Mouse (Mus musculus) embryonic facial prominence, embryonic 14.5 days (tissue): Measurements from ENCODE around the gene Hist3h2a. TPM values are rescaled to one million over a fixed set of nuclear protein-coding genes. Genes with fewer than 3 reads are reported as not detected.
A peak's percentile ranks its signal among the peaks of the same experiment; 100 is the strongest.

Source experiments
- ATAC-seq: fragments of 200-750 bp; cut with Nextera tagmentation; 2 replicates; pipeline ENCODE4 v1.8.0; 2017; ENCODE audit warnings: low read depth, moderate number of reproducible peaks, moderate TSS enrichment
- DNase-seq: peaks from one replicate; pipeline ENCODE4 v3.0.0-alpha.2; 2015; ENCODE audit warnings: low spot score
- H3K27ac ChIP-seq: fragments of 300-500 bp; sonication (generic); replicated peaks from 2 replicates; pipeline ENCODE4 v1.5.1; 2014; ENCODE audit warnings: low read depth, mild to moderate bottlenecking, low read length, moderate library complexity
- H3K27me3 ChIP-seq: fragments of 300-500 bp; sonication (generic); replicated peaks from 2 replicates; pipeline ENCODE4 v1.6.1; 2014; ENCODE audit warnings: low read length; ENCODE audit not compliant: control insufficient read depth, insufficient read depth
- H3K36me3 ChIP-seq: fragments of 300-500 bp; sonication (generic); 2 replicates; pipeline ENCODE4 v1.6.1; 2014; ENCODE audit warnings: low read length, mixed read lengths; ENCODE audit not compliant: control insufficient read depth, insufficient read depth
- H3K4me1 ChIP-seq: fragments of 300-500 bp; sonication (generic); 2 replicates; pipeline ENCODE4 v1.6.1; 2014; ENCODE audit warnings: antibody characterized with exemption, low read length; ENCODE audit not compliant: control insufficient read depth, insufficient read depth
- H3K4me2 ChIP-seq: fragments of 300-500 bp; sonication (generic); 2 replicates; pipeline ENCODE4 v1.6.1; 2014; ENCODE audit warnings: low read depth, mild to moderate bottlenecking, low read length, moderate library complexity, mixed read lengths
- H3K4me3 ChIP-seq: fragments of 300-500 bp; sonication (generic); 2 replicates; pipeline ENCODE4 v1.5.1; 2014; ENCODE audit warnings: low read depth, mild to moderate bottlenecking, low read length
- H3K9ac ChIP-seq: fragments of 300-500 bp; sonication (generic); 2 replicates; pipeline ENCODE4 v1.6.1; 2014; ENCODE audit warnings: low read depth, mild to moderate bottlenecking, low read length, moderate library complexity, mixed read lengths
- H3K9me3 ChIP-seq: fragments of 300-500 bp; sonication (generic); 2 replicates; pipeline ENCODE4 v1.6.1; 2016; ENCODE audit warnings: low read length; ENCODE audit not compliant: control insufficient read depth
- WGBS: fragments of 180-500 bp; shearing (Covaris S2); extraction: QIAGEN DNeasy Blood & Tissue Kit; methylation state at CpG from one replicate; pipeline ENCODE4 v1.1.7; 2014; 5-methylcytosine and 5-hydroxymethylcytosine counted together
- polyA plus RNA-seq: library from polyadenylated mRNA; unstranded; fragments of >200 nt; fragmentation: Nextera tagmentation; extraction: Ambion mirVana; gene quantifications from 2 replicates; pipeline ENCODE4 v1.2.1, GENCODE M21; 2014

Hist3h2a gene
- polyA plus RNA-seq, 1 experiment from 2014 or later = 27.6 TPM

GRCm38 (mm10) chr11:58959186-58959825, 4.8 kb downstream of the Hist3h2a start:
- Histone ChIP-seq H3K27ac (peak overlapping the region; percentile 25; the same call in 1 of the 2 replicates), H3K4me1 (peaks cover 25% of the 10 kb centered on the region), H3K4me3 (peak overlapping the region; percentile 50), H3K4me2 (peak overlapping the region; percentile 93), H3K27me3 (peaks cover 13% of the 10 kb centered on the region; the same call in 1 of the 2 replicates), H3K9ac (peak overlapping the region; percentile 56), H3K36me3 (0 out of 2 replicates have a peak, but pooled peaks cover 11% of the 10 kb centered on the region), H3K9me3 (peaks cover 5% of the 10 kb centered on the region; the same call in 1 of the 2 replicates)
- ATAC-seq (no peak), DNase-seq (no peak)
- WGBS = 30% methylated on average over 15 of the region's 15 CpGs

GRCm38 (mm10) chr11:58959921-58960465, 5.5 kb downstream of the Hist3h2a start:
- Histone ChIP-seq H3K36me3 (0 out of 2 replicates have a peak, but pooled peaks cover 11% of the 10 kb centered on the region), H3K4me1 (peaks cover 25% of the 10 kb centered on the region), H3K9ac (peak overlapping the region; percentile 56), H3K4me2 (peak overlapping the region; percentile 93), H3K27me3 (peaks cover 13% of the 10 kb centered on the region; the same call in 1 of the 2 replicates), H3K9me3 (peaks cover 5% of the 10 kb centered on the region; the same call in 1 of the 2 replicates), H3K27ac (peak overlapping the region; percentile 25; the same call in 1 of the 2 replicates), H3K4me3 (peak overlapping the region; percentile 50)
- WGBS = 5% methylated on average over 39 of the region's 40 CpGs
- DNase-seq (peak; percentile 91), ATAC-seq (peak; percentile 82)

- H3K27ac ChIP-seq = no peak overlapping the region
- H3K27me3 ChIP-seq = peaks cover 13% of the 10 kb centered on the region; the same call in 1 of the 2 replicates
- H3K36me3 ChIP-seq = 0 out of 2 replicates have a peak, but pooled peaks cover 11% of the 10 kb centered on the region
- 61% methylated on average over 44 of the region's 50 CpGs for WGBS
- peaks cover 20% of the 10 kb centered on the region for H3K4me1 ChIP-seq
- H3K4me3 ChIP-seq = no peak overlapping the region
- no peak overlapping the region for H3K9ac ChIP-seq
- no peak overlapping the region for H3K4me2 ChIP-seq
- ATAC-seq = no peak
- H3K9me3 ChIP-seq = peaks cover 5% of the 10 kb centered on the region; the same call in 1 of the 2 replicates
- no peak for DNase-seq
Observed at GRCm38 (mm10) chr11:58961364-58962177, 7.1 kb downstream of the Hist3h2a start.

- H3K9ac ChIP-seq = no peak overlapping the region
- no peak overlapping the region for H3K27ac ChIP-seq
- peaks cover 13% of the 10 kb centered on the region; the same call in 1 of the 2 replicates for H3K27me3 ChIP-seq
- H3K36me3 ChIP-seq = 0 out of 2 replicates have a peak, but pooled peaks cover 8% of the 10 kb centered on the region
- peaks cover 5% of the 10 kb centered on the region; the same call in 1 of the 2 replicates for H3K9me3 ChIP-seq
- 38% methylated on average over 17 of the region's 17 CpGs for WGBS
- H3K4me1 ChIP-seq = peaks cover 6% of the 10 kb centered on the region; the same call in 1 of the 2 replicates
- DNase-seq (no peak), ATAC-seq (no peak)
- H3K4me2 ChIP-seq = no peak overlapping the region
- no peak overlapping the region for H3K4me3 ChIP-seq
Observed at GRCm38 (mm10) chr11:58963543-58963942, 9.1 kb downstream of the Hist3h2a start.

GRCm38 (mm10) chr11:58964216-58964615, 9.7 kb downstream of the Hist3h2a start:
- no peak overlapping the region for H3K4me2 ChIP-seq
- peaks cover 13% of the 10 kb centered on the region; the same call in 1 of the 2 replicates for H3K27me3 ChIP-seq
- no peak overlapping the region for H3K9ac ChIP-seq
- 85% methylated on average over 7 of the region's 7 CpGs for WGBS
- 0 out of 2 replicates have a peak, but pooled peaks cover 10% of the 10 kb centered on the region for H3K36me3 ChIP-seq
- DNase-seq = no peak
- no peak overlapping the region for H3K4me3 ChIP-seq
- peaks cover 3% of the 10 kb centered on the region; the same call in 1 of the 2 replicates for H3K4me1 ChIP-seq
- no peak overlapping the region for H3K27ac ChIP-seq
- no peak for ATAC-seq
- H3K9me3 ChIP-seq = peaks cover 5% of the 10 kb centered on the region; the same call in 1 of the 2 replicates

GRCm38 (mm10) chr11:58965001-58965760, 10.7 kb downstream of the Hist3h2a start:
- H3K4me1 ChIP-seq = no peaks in the 10 kb centered on the region
- H3K36me3 ChIP-seq = peaks cover 11% of the 10 kb centered on the region; the same call in 1 of the 2 replicates
- ATAC-seq (peak; percentile 21; the same call in 1 of the 2 replicates), DNase-seq (no peak)
- H3K9ac ChIP-seq = no peak overlapping the region
- H3K27me3 ChIP-seq = peaks cover 13% of the 10 kb centered on the region; the same call in 1 of the 2 replicates
- no peak overlapping the region for H3K4me3 ChIP-seq
- 41% methylated on average over 11 of the region's 12 CpGs for WGBS
- H3K9me3 ChIP-seq = peaks cover 5% of the 10 kb centered on the region; the same call in 1 of the 2 replicates
- H3K27ac ChIP-seq = no peak overlapping the region
- H3K4me2 ChIP-seq = no peak overlapping the region

- Histone ChIP-seq H3K27me3 (0 out of 2 replicates have a peak, but pooled peaks cover under 1% of the 10 kb centered on the region), H3K9ac (no peak overlapping the region), H3K4me1 (no peaks in the 10 kb centered on the region), H3K27ac (no peak overlapping the region), H3K36me3 (peaks cover 26% of the 10 kb centered on the region; the same call in 1 of the 2 replicates), H3K4me3 (no peak overlapping the region), H3K4me2 (no peak overlapping the region), H3K9me3 (no peaks in the 10 kb centered on the region)
- ATAC-seq (no peak), DNase-seq (no peak)
- WGBS = 95% methylated on average over 1 of the region's 1 CpGs
Observed at GRCm38 (mm10) chr11:58967346-58967745, 12.9 kb downstream of the Hist3h2a start.
